Mouse (Mus musculus) stomach, postnatal 0 days (tissue): ENCODE results near the gene Wdr25. TPM values are rescaled to one million over a fixed set of nuclear protein-coding genes. Genes with fewer than 3 reads are reported as not detected.
A peak's percentile ranks its signal among the peaks of the same experiment; 100 is the strongest.

ENCODE experiments used
- ATAC-seq: fragments of 200-750 bp; cut with Nextera tagmentation; 2 replicates; pipeline ENCODE4 v1.8.0; 2017; ENCODE audit not compliant: low FRiP score, low TSS enrichment
- DNase-seq: peaks from one replicate; pipeline ENCODE4 v3.0.0-alpha.2; 2016; ENCODE audit warnings: low spot score
- H3K27ac ChIP-seq: fragments of 300-500 bp; sonication (generic); replicated peaks from 2 replicates; pipeline ENCODE4 v1.5.1; 2014; ENCODE audit warnings: mild to moderate bottlenecking, control low read depth
- H3K27me3 ChIP-seq: fragments of 300-500 bp; sonication (generic); 2 replicates; pipeline ENCODE4 v1.6.1; 2014; ENCODE audit warnings: low read length; ENCODE audit not compliant: control insufficient read depth, insufficient read depth
- H3K36me3 ChIP-seq: fragments of 300-500 bp; sonication (generic); 2 replicates; pipeline ENCODE4 v1.6.1; 2014; ENCODE audit warnings: low read length, mixed read lengths; ENCODE audit not compliant: control insufficient read depth, insufficient read depth
- H3K4me1 ChIP-seq: fragments of 300-500 bp; sonication (generic); replicated peaks from 2 replicates; pipeline ENCODE4 v1.6.1; 2014; ENCODE audit warnings: antibody characterized with exemption; ENCODE audit not compliant: control insufficient read depth, insufficient read depth
- H3K4me2 ChIP-seq: fragments of 300-500 bp; sonication (generic); replicated peaks from 2 replicates; pipeline ENCODE4 v1.6.1; 2014; ENCODE audit warnings: low read depth, mild to moderate bottlenecking, control low read depth, moderate library complexity
- H3K4me3 ChIP-seq: fragments of 300-500 bp; sonication (generic); 2 replicates; pipeline ENCODE4 v1.5.1; 2014; ENCODE audit warnings: low read depth, low read length, control low read depth
- H3K9ac ChIP-seq: fragments of 300-500 bp; sonication (generic); 2 replicates; pipeline ENCODE4 v1.6.1; 2014; ENCODE audit warnings: mild to moderate bottlenecking, low read length, control low read depth, mixed read lengths
- H3K9me3 ChIP-seq: fragments of 300-500 bp; sonication (generic); 2 replicates; pipeline ENCODE4 v1.6.1; 2016; ENCODE audit warnings: low read length; ENCODE audit not compliant: control insufficient read depth
- CTCF ChIP-seq: IDR thresholded peaks from 2 replicates; pipeline ENCODE4 v1.5.1; 2016; ENCODE audit warnings: antibody characterized with exemption, low read depth, mild to moderate bottlenecking, moderate library complexity
- EP300 ChIP-seq: optimal IDR thresholded peaks from 2 replicates; pipeline ENCODE3; 2016; ENCODE audit warnings: antibody characterized with exemption
- WGBS: fragments of 180-500 bp; shearing (Covaris S2); extraction: QIAGEN DNeasy Blood & Tissue Kit; methylation state at CpG from one replicate; pipeline ENCODE4 v1.1.7; 2014; 5-methylcytosine and 5-hydroxymethylcytosine counted together
- polyA plus RNA-seq: library from polyadenylated mRNA; unstranded; fragments of >200 nt; fragmentation: Nextera tagmentation; extraction: Ambion mirVana; gene quantifications from 2 replicates; pipeline ENCODE4 v1.2.1, GENCODE M21; 2015

The Wdr25 gene
- polyA plus RNA-seq, 1 experiment from 2014 or later = 3.9 TPM

GRCm38 (mm10) chr12:108958483-108958882 lies 65.1 kb downstream of the Wdr25 start:
- ATAC-seq (no peak), DNase-seq (peak; percentile 19)
- no peak overlapping the region for H3K27ac ChIP-seq
- WGBS = 38% methylated on average over 7 of the region's 7 CpGs
- no peak overlapping the region for H3K4me3 ChIP-seq
- no peaks in the 10 kb centered on the region for H3K9me3 ChIP-seq
- no peaks in the 10 kb centered on the region for H3K27me3 ChIP-seq
- H3K9ac ChIP-seq = no peak overlapping the region
- H3K36me3 ChIP-seq = no peaks in the 10 kb centered on the region
- peaks cover 5% of the 10 kb centered on the region for H3K4me1 ChIP-seq
- H3K4me2 ChIP-seq = no peak overlapping the region
- TF ChIP-seq CTCF (no peak), EP300 (no peak)

- TF ChIP-seq CTCF = no peak
- Histone ChIP-seq H3K36me3 (no peaks in the 10 kb centered on the region), H3K4me2 (peak overlapping the region; percentile 43), H3K27me3 (no peaks in the 10 kb centered on the region), H3K4me1 (peaks cover 5% of the 10 kb centered on the region), H3K9me3 (no peaks in the 10 kb centered on the region), H3K9ac (no peak overlapping the region), H3K27ac (no peak overlapping the region), H3K4me3 (peak overlapping the region; percentile 21)
- WGBS = 14% methylated on average over 23 of the region's 23 CpGs
- DNase-seq = no peak
- no peak for ATAC-seq
These were observed 65.7 kb downstream of the Wdr25 start for GRCm38 (mm10) chr12:108958991-108959638.

GRCm38 (mm10) chr12:108959639-108960219 lies 66.3 kb downstream of the Wdr25 start:
- Histone ChIP-seq H3K36me3 (no peaks in the 10 kb centered on the region), H3K4me2 (peak overlapping the region; percentile 43; the same call in 1 of the 2 replicates), H3K4me1 (peaks cover 5% of the 10 kb centered on the region), H3K27me3 (no peaks in the 10 kb centered on the region), H3K9me3 (no peaks in the 10 kb centered on the region), H3K9ac (no peak overlapping the region), H3K27ac (no peak overlapping the region), H3K4me3 (no peak overlapping the region)
- TF ChIP-seq CTCF (no peak), EP300 (no peak)
- ATAC-seq (peak; percentile 33; the same call in 1 of the 2 replicates), DNase-seq (peak; percentile 26)
- WGBS = 40% methylated on average over 12 of the region's 12 CpGs

- H3K4me2 ChIP-seq = no peak overlapping the region
- no peak overlapping the region for H3K9ac ChIP-seq
- peaks cover 5% of the 10 kb centered on the region for H3K4me1 ChIP-seq
- H3K36me3 ChIP-seq = no peaks in the 10 kb centered on the region
- no peak overlapping the region for H3K4me3 ChIP-seq
- ATAC-seq = peak; percentile 36; the same call in 1 of the 2 replicates
- DNase-seq = peak; percentile 41
- no peaks in the 10 kb centered on the region for H3K9me3 ChIP-seq
- no peak overlapping the region for H3K27ac ChIP-seq
- H3K27me3 ChIP-seq = no peaks in the 10 kb centered on the region
- 49% methylated on average over 10 of the region's 10 CpGs for WGBS
- TF ChIP-seq EP300 (no peak), CTCF (no peak)
These were observed 66.8 kb downstream of the Wdr25 start for GRCm38 (mm10) chr12:108960225-108960624.

GRCm38 (mm10) chr12:108967631-108968030 lies 74.2 kb downstream of the Wdr25 start:
- WGBS = 69% methylated on average over 4 of the region's 4 CpGs
- TF ChIP-seq CTCF (no peak), EP300 (no peak)
- no peaks in the 10 kb centered on the region for H3K4me1 ChIP-seq
- DNase-seq (no peak), ATAC-seq (no peak)
- no peaks in the 10 kb centered on the region for H3K36me3 ChIP-seq
- no peak overlapping the region for H3K4me2 ChIP-seq
- no peak overlapping the region for H3K4me3 ChIP-seq
- no peak overlapping the region for H3K27ac ChIP-seq
- H3K27me3 ChIP-seq = no peaks in the 10 kb centered on the region
- H3K9me3 ChIP-seq = no peaks in the 10 kb centered on the region
- H3K9ac ChIP-seq = no peak overlapping the region

- Histone ChIP-seq H3K36me3 (no peaks in the 10 kb centered on the region), H3K9me3 (no peaks in the 10 kb centered on the region), H3K9ac (no peak overlapping the region), H3K4me2 (no peak overlapping the region), H3K4me3 (no peak overlapping the region), H3K27ac (no peak overlapping the region), H3K4me1 (no peaks in the 10 kb centered on the region), H3K27me3 (no peaks in the 10 kb centered on the region)
- 79% methylated on average over 10 of the region's 10 CpGs for WGBS
- DNase-seq = no peak
- TF ChIP-seq EP300 (no peak), CTCF (no peak)
- no peak for ATAC-seq
These were observed 74.6 kb downstream of the Wdr25 start for GRCm38 (mm10) chr12:108968031-108968430.
